Mouse (Mus musculus) forebrain, embryonic 11.5 days (tissue): ENCODE results near the gene Olfr469. TPM values are rescaled to one million over a fixed set of nuclear protein-coding genes. Genes with fewer than 3 reads are reported as not detected.

Experiments used
- ATAC-seq: fragments of 200-750 bp; cut with Nextera tagmentation; replicated peaks from 2 replicates; pipeline ENCODE4 v1.8.0; 2017; ENCODE audit warnings: moderate TSS enrichment; ENCODE audit not compliant: low FRiP score
- DNase-seq: peaks from one replicate; pipeline ENCODE4 v3.0.0-alpha.2; 2017; ENCODE audit warnings: low spot score
- H3K27ac ChIP-seq: fragments of 300-500 bp; sonication (generic); 2 replicates; pipeline ENCODE4 v1.5.1; 2014; ENCODE audit warnings: low read depth, low read length
- H3K27me3 ChIP-seq: fragments of 300-500 bp; sonication (generic); 2 replicates; pipeline ENCODE4 v1.6.1; 2014; ENCODE audit warnings: mild to moderate bottlenecking, low read length, mixed read lengths; ENCODE audit not compliant: control insufficient read depth, insufficient read depth
- H3K36me3 ChIP-seq: fragments of 300-500 bp; sonication (generic); 2 replicates; pipeline ENCODE4 v1.6.1; 2014; ENCODE audit warnings: mild to moderate bottlenecking, low read length, moderate library complexity, mixed read lengths; ENCODE audit not compliant: control insufficient read depth, insufficient read depth
- H3K4me1 ChIP-seq: fragments of 300-500 bp; sonication (generic); replicated peaks from 2 replicates; pipeline ENCODE4 v1.6.1; 2014; ENCODE audit warnings: low read length, mixed read lengths; ENCODE audit not compliant: control insufficient read depth, insufficient read depth
- H3K4me2 ChIP-seq: fragments of 300-500 bp; sonication (generic); 2 replicates; pipeline ENCODE4 v1.6.1; 2014; ENCODE audit warnings: low read depth, mild to moderate bottlenecking, low read length, moderate library complexity, mixed read lengths; ENCODE audit not compliant: severe bottlenecking
- H3K4me3 ChIP-seq: fragments of 300-500 bp; sonication (generic); 2 replicates; pipeline ENCODE4 v1.5.1; 2014; ENCODE audit warnings: low read depth, low read length
- H3K9ac ChIP-seq: fragments of 300-500 bp; sonication (generic); 2 replicates; pipeline ENCODE4 v1.6.1; 2014; ENCODE audit warnings: low read length
- H3K9me3 ChIP-seq: fragments of 300-500 bp; sonication (generic); 2 replicates; pipeline ENCODE4 v1.6.1; 2016; ENCODE audit warnings: low read length, mixed read lengths; ENCODE audit not compliant: control insufficient read depth
- WGBS: fragments of 180-500 bp; shearing (Covaris S2); extraction: QIAGEN DNeasy Blood & Tissue Kit; methylation state at CpG from one replicate; pipeline ENCODE4 v1.1.7; 2014; 5-methylcytosine and 5-hydroxymethylcytosine counted together
- polyA plus RNA-seq: library from polyadenylated mRNA; unstranded; fragments of >200 nt; fragmentation: Nextera tagmentation; extraction: Ambion mirVana; gene quantifications from 2 replicates; pipeline ENCODE4 v1.2.1, GENCODE M21; 2014

Gene Olfr469
- polyA plus RNA-seq, 1 experiment from 2014 or later: not detected

GRCm38 (mm10) chr7:107787977-107788620 is 37.2 kb downstream of the Olfr469 start:
- Histone ChIP-seq H3K9me3 (no peaks in the 10 kb centered on the region), H3K4me1 (no peaks in the 10 kb centered on the region), H3K36me3 (no peaks in the 10 kb centered on the region), H3K27ac (no peak overlapping the region), H3K9ac (no peak overlapping the region), H3K27me3 (no peaks in the 10 kb centered on the region), H3K4me2 (no peak overlapping the region), H3K4me3 (no peak overlapping the region)
- WGBS: 56% methylated on average over 3 of the region's 3 CpGs
- ATAC-seq (0 out of 2 replicates have a peak, but pooled peaks have one; percentile 30), DNase-seq (no peak)

- H3K36me3 ChIP-seq: no peaks in the 10 kb centered on the region
- no peaks in the 10 kb centered on the region for H3K27me3 ChIP-seq
- no peak overlapping the region for H3K9ac ChIP-seq
- no peak for DNase-seq
- no peak overlapping the region for H3K27ac ChIP-seq
- H3K4me2 ChIP-seq: no peak overlapping the region
- H3K9me3 ChIP-seq: no peaks in the 10 kb centered on the region
- WGBS: 44% methylated on average over 4 of the region's 4 CpGs
- no peak for ATAC-seq
- H3K4me3 ChIP-seq: no peak overlapping the region
- no peaks in the 10 kb centered on the region for H3K4me1 ChIP-seq
Observed at GRCm38 (mm10) chr7:107779611-107780010, 45.7 kb downstream of the Olfr469 start.

GRCm38 (mm10) chr7:107778216-107778615 is 47.1 kb downstream of the Olfr469 start:
- WGBS: 87% methylated on average over 1 of the region's 1 CpGs
- no peaks in the 10 kb centered on the region for H3K36me3 ChIP-seq
- no peaks in the 10 kb centered on the region for H3K27me3 ChIP-seq
- no peaks in the 10 kb centered on the region for H3K4me1 ChIP-seq
- no peak overlapping the region for H3K4me2 ChIP-seq
- H3K27ac ChIP-seq: no peak overlapping the region
- no peaks in the 10 kb centered on the region for H3K9me3 ChIP-seq
- DNase-seq (no peak), ATAC-seq (no peak)
- no peak overlapping the region for H3K9ac ChIP-seq
- no peak overlapping the region for H3K4me3 ChIP-seq

- DNase-seq (no peak), ATAC-seq (no peak; the same call in 1 of the 2 replicates)
- H3K27me3 ChIP-seq: no peaks in the 10 kb centered on the region
- no peaks in the 10 kb centered on the region for H3K36me3 ChIP-seq
- H3K9me3 ChIP-seq: no peaks in the 10 kb centered on the region
- H3K27ac ChIP-seq: no peak overlapping the region
- H3K4me3 ChIP-seq: no peak overlapping the region
- H3K4me1 ChIP-seq: no peaks in the 10 kb centered on the region
- 65% methylated on average over 6 of the region's 6 CpGs for WGBS
- H3K9ac ChIP-seq: no peak overlapping the region
- H3K4me2 ChIP-seq: no peak overlapping the region
Observed at GRCm38 (mm10) chr7:107770812-107771211, 54.5 kb downstream of the Olfr469 start.

Other genes with a start within 250 kb of the Olfr469 start
- 3.2 and 4.2 TPM in 2 replicates for gene Ppfibp2, start 230.3 kb downstream of the Olfr469 start, polyA plus RNA-seq
- not detected in 2 replicates for gene 5330417H12Rik, start 200.4 kb downstream of the Olfr469 start, polyA plus RNA-seq
- gene Cyb5r2, start 67.5 kb downstream of the Olfr469 start, polyA plus RNA-seq: 0.11 TPM in 1 of 2 replicates, not detected in the other
- not detected in 2 replicates for gene Ovch2, start 24.3 kb downstream of the Olfr469 start, polyA plus RNA-seq
- gene Olfr467, start 13.3 kb downstream of the Olfr469 start, polyA plus RNA-seq: not detected in 2 replicates
- gene Olfr470, start 21.9 kb upstream of the Olfr469 start, polyA plus RNA-seq: not detected in 2 replicates
- not detected in 2 replicates for gene Olfr472, start 72.4 kb upstream of the Olfr469 start, polyA plus RNA-seq
- gene Olfr473, start 104.9 kb upstream of the Olfr469 start, polyA plus RNA-seq: not detected in 2 replicates
- not detected in 2 replicates for gene Olfr474, start 129.1 kb upstream of the Olfr469 start, polyA plus RNA-seq
- gene Olfr476, start 139.3 kb upstream of the Olfr469 start, polyA plus RNA-seq: not detected in 2 replicates
- not detected in 2 replicates for gene Olfr477, start 161.2 kb upstream of the Olfr469 start, polyA plus RNA-seq
- gene Olfr478, start 208.4 kb upstream of the Olfr469 start, polyA plus RNA-seq: not detected in 2 replicates
- not detected in 2 replicates for gene Olfr479, start 225.2 kb upstream of the Olfr469 start, polyA plus RNA-seq
- not detected in 2 replicates for gene Olfr480, start 241.8 kb upstream of the Olfr469 start, polyA plus RNA-seq